Mouse (Mus musculus) liver, embryonic 11.5 days (tissue): Measurements from ENCODE around the gene Slc25a12. TPM values are rescaled to one million over a fixed set of nuclear protein-coding genes. Genes with fewer than 3 reads are reported as not detected.

Experiments used
- ATAC-seq: fragments of 200-750 bp; cut with Nextera tagmentation; replicated peaks from 2 replicates; pipeline ENCODE4 v1.8.0; 2017; ENCODE audit warnings: moderate number of reproducible peaks, mild to moderate bottlenecking, moderate TSS enrichment, moderate library complexity; ENCODE audit not compliant: low FRiP score
- DNase-seq: peaks from one replicate; pipeline ENCODE4 v3.0.0-alpha.2; 2017; ENCODE audit warnings: low spot score
- H3K27ac ChIP-seq: fragments of 300-500 bp; sonication (generic); 2 replicates; pipeline ENCODE4 v1.5.1; 2014; ENCODE audit warnings: mild to moderate bottlenecking, low read depth, low read length, control low read depth
- H3K27me3 ChIP-seq: fragments of 300-500 bp; sonication (generic); replicated peaks from 2 replicates; pipeline ENCODE4 v1.6.1; 2014; ENCODE audit warnings: low read length, mixed read lengths; ENCODE audit not compliant: control insufficient read depth, insufficient read depth
- H3K36me3 ChIP-seq: fragments of 300-500 bp; sonication (generic); 2 replicates; pipeline ENCODE4 v1.6.1; 2014; ENCODE audit warnings: mild to moderate bottlenecking, low read length, moderate library complexity, mixed read lengths; ENCODE audit not compliant: control insufficient read depth, insufficient read depth
- H3K4me1 ChIP-seq: fragments of 300-500 bp; sonication (generic); replicated peaks from 2 replicates; pipeline ENCODE4 v1.6.1; 2014; ENCODE audit warnings: low read length, mixed read lengths; ENCODE audit not compliant: control insufficient read depth, insufficient read depth
- H3K4me2 ChIP-seq: fragments of 300-500 bp; sonication (generic); 2 replicates; pipeline ENCODE4 v1.6.1; 2014; ENCODE audit warnings: mild to moderate bottlenecking, control low read depth, moderate library complexity
- H3K4me3 ChIP-seq: fragments of 300-500 bp; sonication (generic); 2 replicates; pipeline ENCODE4 v1.5.1; 2014; ENCODE audit warnings: low read depth, low read length, control low read depth
- H3K9ac ChIP-seq: fragments of 300-500 bp; sonication (generic); 2 replicates; pipeline ENCODE4 v1.6.1; 2014; ENCODE audit warnings: low read depth, low read length, control low read depth
- H3K9me3 ChIP-seq: fragments of 300-500 bp; sonication (generic); 2 replicates; pipeline ENCODE4 v1.6.1; 2016; ENCODE audit warnings: low read length, inconsistent platforms, mixed read lengths; ENCODE audit not compliant: control insufficient read depth
- WGBS: fragments of 180-500 bp; shearing (Covaris S2); extraction: QIAGEN DNeasy Blood & Tissue Kit; methylation state at CpG from one replicate; pipeline ENCODE4 v1.1.7; 2014; 5-methylcytosine and 5-hydroxymethylcytosine counted together
- polyA plus RNA-seq: library from polyadenylated mRNA; unstranded; fragments of >200 nt; fragmentation: Nextera tagmentation; extraction: Ambion mirVana; gene quantifications from 2 replicates; pipeline ENCODE4 v1.2.1, GENCODE M21; 2014

The Slc25a12 gene
- polyA plus RNA-seq, 1 experiment from 2014 or later = 35.9 TPM

GRCm38 (mm10) chr2:71243058-71243672, 124.4 kb downstream of the Slc25a12 start:
- DNase-seq (no peak), ATAC-seq (no peak)
- peaks cover 3% of the 10 kb centered on the region; the same call in 1 of the 2 replicates for H3K36me3 ChIP-seq
- H3K4me1 ChIP-seq = no peaks in the 10 kb centered on the region
- no peaks in the 10 kb centered on the region for H3K9me3 ChIP-seq
- WGBS = 74% methylated on average over 9 of the region's 9 CpGs
- no peak overlapping the region for H3K27ac ChIP-seq
- no peak overlapping the region for H3K4me3 ChIP-seq
- H3K9ac ChIP-seq = no peak overlapping the region
- H3K27me3 ChIP-seq = no peaks in the 10 kb centered on the region
- H3K4me2 ChIP-seq = no peak overlapping the region

- ATAC-seq (no peak), DNase-seq (no peak)
- Histone ChIP-seq H3K9ac (no peak overlapping the region), H3K36me3 (no peaks in the 10 kb centered on the region; the same call in 1 of the 2 replicates), H3K4me2 (no peak overlapping the region), H3K4me3 (no peak overlapping the region), H3K9me3 (no peaks in the 10 kb centered on the region), H3K4me1 (no peaks in the 10 kb centered on the region), H3K27ac (no peak overlapping the region), H3K27me3 (no peaks in the 10 kb centered on the region)
- 89% methylated on average over 3 of the region's 3 CpGs for WGBS
Measured at GRCm38 (mm10) chr2:71242180-71242579, 125.4 kb downstream of the Slc25a12 start.

GRCm38 (mm10) chr2:71241505-71241904, 126.0 kb downstream of the Slc25a12 start:
- H3K4me3 ChIP-seq = no peak overlapping the region
- H3K4me2 ChIP-seq = no peak overlapping the region
- WGBS = 96% methylated on average over 2 of the region's 2 CpGs
- H3K36me3 ChIP-seq = no peaks in the 10 kb centered on the region; the same call in 1 of the 2 replicates
- DNase-seq (no peak), ATAC-seq (no peak)
- no peaks in the 10 kb centered on the region for H3K4me1 ChIP-seq
- H3K9ac ChIP-seq = no peak overlapping the region
- no peaks in the 10 kb centered on the region for H3K27me3 ChIP-seq
- H3K9me3 ChIP-seq = no peaks in the 10 kb centered on the region
- H3K27ac ChIP-seq = no peak overlapping the region

- Histone ChIP-seq H3K9me3 (no peaks in the 10 kb centered on the region), H3K4me1 (0 out of 2 replicates have a peak, but pooled peaks cover 2% of the 10 kb centered on the region), H3K27me3 (no peaks in the 10 kb centered on the region), H3K36me3 (peaks cover 5% of the 10 kb centered on the region), H3K9ac (no peak overlapping the region), H3K4me2 (no peak overlapping the region), H3K27ac (no peak overlapping the region), H3K4me3 (no peak overlapping the region)
- DNase-seq (no peak), ATAC-seq (peak; percentile 71; the same call in 1 of the 2 replicates)
- 90% methylated on average over 6 of the region's 6 CpGs for WGBS
Measured at GRCm38 (mm10) chr2:71236009-71236408, 131.5 kb downstream of the Slc25a12 start.

- H3K4me1 ChIP-seq = 0 out of 2 replicates have a peak, but pooled peaks cover 2% of the 10 kb centered on the region
- no peaks in the 10 kb centered on the region for H3K9me3 ChIP-seq
- no peak overlapping the region for H3K4me3 ChIP-seq
- H3K27me3 ChIP-seq = no peaks in the 10 kb centered on the region
- ATAC-seq (peak; percentile 83), DNase-seq (no peak)
- H3K27ac ChIP-seq = no peak overlapping the region
- H3K9ac ChIP-seq = no peak overlapping the region
- 63% methylated on average over 4 of the region's 4 CpGs for WGBS
- H3K4me2 ChIP-seq = no peak overlapping the region
- H3K36me3 ChIP-seq = peaks cover 5% of the 10 kb centered on the region
Measured at GRCm38 (mm10) chr2:71235420-71235819, 132.1 kb downstream of the Slc25a12 start.

GRCm38 (mm10) chr2:71232976-71233375, 134.6 kb downstream of the Slc25a12 start:
- no peaks in the 10 kb centered on the region for H3K27me3 ChIP-seq
- H3K9ac ChIP-seq = no peak overlapping the region
- no peak overlapping the region for H3K4me3 ChIP-seq
- H3K4me1 ChIP-seq = 0 out of 2 replicates have a peak, but pooled peaks cover 2% of the 10 kb centered on the region
- no peak overlapping the region for H3K27ac ChIP-seq
- WGBS = 87% methylated on average over 2 of the region's 2 CpGs
- H3K4me2 ChIP-seq = no peak overlapping the region
- ATAC-seq (no peak), DNase-seq (no peak)
- no peaks in the 10 kb centered on the region for H3K9me3 ChIP-seq
- peaks cover 5% of the 10 kb centered on the region for H3K36me3 ChIP-seq

- DNase-seq = no peak
- no peak overlapping the region for H3K9ac ChIP-seq
- H3K27me3 ChIP-seq = no peaks in the 10 kb centered on the region
- H3K4me2 ChIP-seq = no peak overlapping the region
- no peaks in the 10 kb centered on the region for H3K9me3 ChIP-seq
- 0 out of 2 replicates have a peak, but pooled peaks cover 2% of the 10 kb centered on the region for H3K4me1 ChIP-seq
- H3K27ac ChIP-seq = no peak overlapping the region
- 88% methylated on average over 5 of the region's 5 CpGs for WGBS
- peaks cover 5% of the 10 kb centered on the region for H3K36me3 ChIP-seq
- no peak for ATAC-seq
- no peak overlapping the region for H3K4me3 ChIP-seq
Measured at GRCm38 (mm10) chr2:71231951-71232350, 135.6 kb downstream of the Slc25a12 start.

GRCm38 (mm10) chr2:71229603-71230002, 137.9 kb downstream of the Slc25a12 start:
- H3K9me3 ChIP-seq = no peaks in the 10 kb centered on the region
- no peaks in the 10 kb centered on the region for H3K27me3 ChIP-seq
- H3K4me2 ChIP-seq = no peak overlapping the region
- no peak overlapping the region for H3K27ac ChIP-seq
- 93% methylated on average over 1 of the region's 1 CpGs for whole genome bisulfite sequencing
- ATAC-seq = no peak
- H3K4me1 ChIP-seq = no peaks in the 10 kb centered on the region
- no peak overlapping the region for H3K4me3 ChIP-seq
- no peak overlapping the region for H3K9ac ChIP-seq
- H3K36me3 ChIP-seq = no peaks in the 10 kb centered on the region; the same call in 1 of the 2 replicates
- no peak for DNase-seq

- no peak for ATAC-seq
- DNase-seq = no peak
- H3K36me3 ChIP-seq = peaks cover 9% of the 10 kb centered on the region
Measured at GRCm38 (mm10) chr2:71227398-71227797, 140.2 kb downstream of the Slc25a12 start.

More at GRCm38 (mm10) chr2:71227398-71227797, 140.2 kb downstream of the Slc25a12 start:
- no peaks in the 10 kb centered on the region for H3K4me1 ChIP-seq
- WGBS = 59% methylated on average over 1 of the region's 1 CpGs
- no peak overlapping the region for H3K4me3 ChIP-seq
- H3K9me3 ChIP-seq = no peaks in the 10 kb centered on the region
- no peaks in the 10 kb centered on the region for H3K27me3 ChIP-seq
- no peak overlapping the region for H3K27ac ChIP-seq
- no peak overlapping the region for H3K9ac ChIP-seq
- no peak overlapping the region for H3K4me2 ChIP-seq
